Mouse (Mus musculus): ENCODE results near the gene Fmo3. TPM values are rescaled to one million over a fixed set of nuclear protein-coding genes. Genes with fewer than 3 reads are reported as not detected.

Gene Fmo3
- 0.25 TPM in 1 of 2 replicates, not detected in the other for polyA plus RNA-seq (2015; fragmentation: Nextera tagmentation; extraction: Ambion mirVana)

DNA sequence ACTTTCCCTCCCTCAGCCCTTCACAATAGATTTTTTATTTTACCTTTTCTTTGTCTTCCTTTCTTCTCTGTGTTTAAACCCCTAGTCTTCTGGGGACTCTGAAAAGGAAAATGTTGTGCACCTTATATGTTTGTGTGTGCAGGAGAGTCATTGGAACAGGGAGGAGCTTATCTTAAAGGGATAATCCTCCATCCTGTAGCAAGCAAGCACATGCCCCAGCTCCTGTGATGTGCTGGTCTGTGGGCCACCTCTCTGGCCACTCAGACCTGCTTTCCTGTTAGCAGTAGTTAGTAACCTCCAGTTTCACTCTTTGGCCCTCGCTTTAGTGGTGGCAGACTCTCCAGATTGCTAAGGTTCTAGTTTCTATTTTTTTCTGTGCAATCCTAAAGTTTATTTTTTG is at the start of gene Fmo3:
Gene Fmo3 (minus strand): TSS at position 101 of the 400 bp plus-strand sequence.
- no peak for TF ChIP-seq CTCF (IDR thresholded peaks at IDR 0.05; ENCODE audit: low read depth)
- DNase-seq (ENCODE audit: low spot score): no peak
- WGBS: 73% methylated on average over 1 of the region's 1 CpGs
- Histone ChIP-seq H3K27ac (no peak within 1 kb of the TSS), H3K9me3 (replicated peaks; ENCODE audit: low read length) (no peaks in the 10 kb centered on the region), H3K27me3 (ENCODE audit: insufficient read depth, low read length) (no peaks in the 10 kb centered on the region), H3K4me2 (ENCODE audit: low read length) (no peak within 1 kb of the TSS), H3K36me3 (ENCODE audit: insufficient read depth, low read length) (no peaks in the 10 kb centered on the region), H3K4me3 (replicated peaks; ENCODE audit: low read depth, low read length) (no peak within 1 kb of the TSS), H3K9ac (ENCODE audit: low read depth, low read length) (no peak within 1 kb of the TSS), H3K4me1 (replicated peaks; ENCODE audit: insufficient read depth, low read length) (no peaks in the 10 kb centered on the region)
- ATAC-seq (replicated peaks; ENCODE audit: low FRiP score, low read depth): no peak

GRCm38 (mm10) chr1:163023075-163023474 is 38.7 kb upstream of the Fmo3 start:
- H3K9ac ChIP-seq (ENCODE audit: low read depth, low read length): no peak overlapping the region
- H3K27ac ChIP-seq: no peak overlapping the region
- H3K36me3 ChIP-seq (ENCODE audit: insufficient read depth, low read length): no peaks in the 10 kb centered on the region

GRCm38 (mm10) chr1:163009220-163009619 is 24.9 kb upstream of the Fmo3 start:
- H3K36me3 ChIP-seq (ENCODE audit: insufficient read depth, low read length): no peaks in the 10 kb centered on the region
- WGBS: 68% methylated on average over 3 of the region's 3 CpGs
- H3K4me1 ChIP-seq (replicated peaks; ENCODE audit: insufficient read depth, low read length): no peaks in the 10 kb centered on the region
- H3K4me3 ChIP-seq (replicated peaks; ENCODE audit: low read depth, low read length): no peak overlapping the region
- DNase-seq (ENCODE audit: low spot score) (no peak), ATAC-seq (replicated peaks; ENCODE audit: low FRiP score, low read depth) (no peak)
- H3K4me2 ChIP-seq (ENCODE audit: low read length): no peak overlapping the region
- no peaks in the 10 kb centered on the region for H3K27me3 ChIP-seq (ENCODE audit: insufficient read depth, low read length)
- no peak for TF ChIP-seq CTCF (IDR thresholded peaks at IDR 0.05; ENCODE audit: low read depth)
- H3K9me3 ChIP-seq (replicated peaks; ENCODE audit: low read length): no peaks in the 10 kb centered on the region
- no peak overlapping the region for H3K27ac ChIP-seq
- H3K9ac ChIP-seq (ENCODE audit: low read depth, low read length): no peak overlapping the region

More at GRCm38 (mm10) chr1:163023075-163023474, 38.7 kb upstream of the Fmo3 start:
- Histone ChIP-seq H3K27me3 (ENCODE audit: insufficient read depth, low read length) (no peaks in the 10 kb centered on the region), H3K9me3 (replicated peaks; ENCODE audit: low read length) (no peaks in the 10 kb centered on the region), H3K4me1 (replicated peaks; ENCODE audit: insufficient read depth, low read length) (no peaks in the 10 kb centered on the region), H3K4me2 (ENCODE audit: low read length) (no peak overlapping the region), H3K4me3 (replicated peaks; ENCODE audit: low read depth, low read length) (no peak overlapping the region)
- no peak for TF ChIP-seq CTCF (IDR thresholded peaks at IDR 0.05; ENCODE audit: low read depth)
- no peak for ATAC-seq (replicated peaks; ENCODE audit: low FRiP score, low read depth)
- no peak for DNase-seq (ENCODE audit: low spot score)

DNA sequence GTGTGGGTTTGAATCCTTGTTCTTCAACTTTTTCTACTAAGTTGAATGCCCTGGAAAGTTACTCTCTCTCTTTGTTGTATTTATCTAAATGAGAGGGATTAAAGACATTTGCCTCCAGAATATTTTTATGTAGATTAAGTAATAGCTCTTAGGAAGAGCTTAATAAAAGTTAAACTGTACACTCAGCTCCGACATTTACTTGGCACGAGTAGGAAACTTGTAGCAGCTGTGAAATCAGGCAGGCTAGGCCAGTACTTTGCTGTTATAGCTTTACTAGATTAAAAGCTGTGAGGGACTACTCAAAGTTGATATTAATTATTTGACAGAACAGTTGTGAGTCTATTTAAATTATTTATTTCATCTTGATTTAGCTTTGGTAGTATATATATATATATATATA is 19.2 kb upstream of the Fmo3 start:
- H3K4me1 ChIP-seq (replicated peaks; ENCODE audit: insufficient read depth, low read length): no peaks in the 10 kb centered on the region
- H3K36me3 ChIP-seq (ENCODE audit: insufficient read depth, low read length): no peaks in the 10 kb centered on the region
- peak; percentile 78 for DNase-seq (ENCODE audit: low spot score)
- ATAC-seq (replicated peaks; ENCODE audit: low FRiP score, low read depth): no peak
- H3K9me3 ChIP-seq (replicated peaks; ENCODE audit: low read length): no peaks in the 10 kb centered on the region
- no peak overlapping the region for H3K4me3 ChIP-seq (replicated peaks; ENCODE audit: low read depth, low read length)
- H3K4me2 ChIP-seq (ENCODE audit: low read length): no peak overlapping the region
- H3K27me3 ChIP-seq (ENCODE audit: insufficient read depth, low read length): no peaks in the 10 kb centered on the region
- H3K9ac ChIP-seq (ENCODE audit: low read depth, low read length): no peak overlapping the region
- H3K27ac ChIP-seq: no peak overlapping the region
- 70% methylated on average over 2 of the region's 2 CpGs for WGBS
- TF ChIP-seq CTCF (IDR thresholded peaks at IDR 0.05; ENCODE audit: low read depth): no peak

- 59% methylated on average over 4 of the region's 4 CpGs for WGBS
- Histone ChIP-seq H3K4me3 (replicated peaks; ENCODE audit: low read depth, low read length) (no peak overlapping the region), H3K27me3 (ENCODE audit: insufficient read depth, low read length) (no peaks in the 10 kb centered on the region), H3K27ac (no peak overlapping the region), H3K9me3 (replicated peaks; ENCODE audit: low read length) (no peaks in the 10 kb centered on the region), H3K4me2 (ENCODE audit: low read length) (no peak overlapping the region), H3K9ac (ENCODE audit: low read depth, low read length) (no peak overlapping the region), H3K4me1 (replicated peaks; ENCODE audit: insufficient read depth, low read length) (no peaks in the 10 kb centered on the region), H3K36me3 (ENCODE audit: insufficient read depth, low read length) (no peaks in the 10 kb centered on the region)
- no peak for TF ChIP-seq CTCF (IDR thresholded peaks at IDR 0.05; ENCODE audit: low read depth)
- DNase-seq (ENCODE audit: low spot score) (peak; percentile 63), ATAC-seq (replicated peaks; ENCODE audit: low FRiP score, low read depth) (no peak)
Observed at GRCm38 (mm10) chr1:163001271-163001829, 17.0 kb upstream of the Fmo3 start.

- no peak for DNase-seq (ENCODE audit: low spot score)
- Histone ChIP-seq H3K4me1 (replicated peaks; ENCODE audit: insufficient read depth, low read length) (no peaks in the 10 kb centered on the region), H3K9me3 (replicated peaks; ENCODE audit: low read length) (no peaks in the 10 kb centered on the region), H3K4me2 (ENCODE audit: low read length) (no peak overlapping the region), H3K4me3 (replicated peaks; ENCODE audit: low read depth, low read length) (no peak overlapping the region), H3K27me3 (ENCODE audit: insufficient read depth, low read length) (no peaks in the 10 kb centered on the region), H3K27ac (no peak overlapping the region), H3K36me3 (ENCODE audit: insufficient read depth, low read length) (no peaks in the 10 kb centered on the region), H3K9ac (ENCODE audit: low read depth, low read length) (no peak overlapping the region)
- ATAC-seq (replicated peaks; ENCODE audit: low FRiP score, low read depth): no peak
- TF ChIP-seq CTCF (IDR thresholded peaks at IDR 0.05; ENCODE audit: low read depth): no peak
- WGBS: 66% methylated on average over 3 of the region's 3 CpGs
Observed at GRCm38 (mm10) chr1:162987546-162987945, 3.2 kb upstream of the Fmo3 start.

- ATAC-seq (replicated peaks; ENCODE audit: low FRiP score, low read depth): no peak
- Histone ChIP-seq H3K4me1 (replicated peaks; ENCODE audit: insufficient read depth, low read length) (no peaks in the 10 kb centered on the region), H3K27ac (no peak overlapping the region), H3K36me3 (ENCODE audit: insufficient read depth, low read length) (no peaks in the 10 kb centered on the region), H3K9me3 (replicated peaks; ENCODE audit: low read length) (no peaks in the 10 kb centered on the region), H3K4me2 (ENCODE audit: low read length) (no peak overlapping the region), H3K4me3 (replicated peaks; ENCODE audit: low read depth, low read length) (no peak overlapping the region), H3K9ac (ENCODE audit: low read depth, low read length) (no peak overlapping the region), H3K27me3 (ENCODE audit: insufficient read depth, low read length) (no peaks in the 10 kb centered on the region)
- TF ChIP-seq CTCF (IDR thresholded peaks at IDR 0.05; ENCODE audit: low read depth): no peak
- WGBS: 74% methylated on average over 1 of the region's 1 CpGs
- peak; percentile 42 for DNase-seq (ENCODE audit: low spot score)
Observed at GRCm38 (mm10) chr1:162986777-162987176, 2.4 kb upstream of the Fmo3 start.
